ENCODE assay signal across 8 mouse cellular contexts in genomic region chr9:105395218-105395627, GRCm38 (mm10). TPM values are rescaled to one million over a fixed set of nuclear protein-coding genes. Genes with fewer than 3 reads are reported as not detected.
DNase-seq lines count a peak whose midpoint lies in the region; ATAC-seq and TF ChIP-seq lines count a peak whose summit lies in the region.

Aste1 (plus strand) TSS chr9:105395392.
Nek11 (minus strand) TSS chr9:105395524.

- peak; percentile 82 to 89 for DNase-seq in gastrocnemius, adult 8-10 months (ENCODE audit: low spot score in 2 of 2)
- peak; percentile 30 for DNase-seq in hindlimb bud, embryonic 11.5 days (ENCODE audit: extremely low spot score, low read depth, low spot score)
- DNase-seq in left cerebral cortex, adult 8-10 months (ENCODE audit: low spot score in 2 of 2) = peak; percentile 82 to 86
- peak; percentile 94 for DNase-seq in right cerebral cortex, postnatal 10 days (ENCODE audit: low spot score in 2 of 2)
- peak; percentile 93 for DNase-seq in urinary bladder, postnatal 25 days (ENCODE audit: low spot score)

- H3K36me3 ChIP-seq in megakaryocyte, embryonic 14.5 days (replicated peaks; ENCODE audit: low read length) = peaks cover 35% of the 10 kb centered on the region

- no peaks in the 10 kb centered on the region for H3K9me3 ChIP-seq in megakaryocyte, embryonic 14.5 days

- TF ChIP-seq CTCF in cortical plate, adult 2 months (IDR thresholded peaks at IDR 0.05; ENCODE audit: extremely low read depth, insufficient read depth, low read length) = no peak

- peak within 1 kb of the TSS; percentile 58 for H3K4me3 ChIP-seq in cortical plate, adult 2 months (ENCODE audit: insufficient read depth, low read length)
- peak within 1 kb of the TSS; percentile 96 for H3K4me3 ChIP-seq in megakaryocyte, embryonic 14.5 days (replicated peaks)

- peak; percentile 98 for ATAC-seq in activated CD4-positive, CD25-positive, alpha-beta regulatory T cell, adult 4 months

- H3K27me3 ChIP-seq in megakaryocyte, embryonic 14.5 days (replicated peaks) = no peaks in the 10 kb centered on the region

- TF ChIP-seq POLR2A in cortical plate, adult 2 months (IDR thresholded peaks at IDR 0.05; ENCODE audit: extremely low read depth, insufficient read depth, low read length) = peak; percentile 68

- peaks cover 5% of the 10 kb centered on the region; the same call in 1 of the 2 replicates for H3K4me1 ChIP-seq in cortical plate, adult 2 months (ENCODE audit: control insufficient read depth, insufficient read depth, low read length)
- H3K4me1 ChIP-seq in megakaryocyte, embryonic 14.5 days = peaks cover 46% of the 10 kb centered on the region

- no peak within 1 kb of the TSS for H3K27ac ChIP-seq in cortical plate, adult 2 months (ENCODE audit: insufficient read depth, low read length)

RNA-seq across cellular contexts. Expression of gene Aste1, which starts in this region (rescaled TPM):
- polyA plus RNA-seq in activated CD4-positive, CD25-positive, alpha-beta regulatory T cell, adult 4 months (2017; shearing (Covaris generic)) = 10 to 100 TPM; 11.6 to 16.2 TPM
- polyA plus RNA-seq in cortical plate, adult 2 months (2012; rRNA removed) = 7.6 and 8.8 TPM in 2 replicates
- 1 to 10 TPM; 1.4 to 3.1 (median 2.2) TPM for total RNA-seq in gastrocnemius, adult 8-10 months (2022)
- 10 to 100 TPM; 10.0 to 14.2 (median 11.4) TPM for total RNA-seq in left cerebral cortex, adult 8-10 months (2022)
- polyA plus RNA-seq in megakaryocyte, embryonic 14.5 days (2012; ENCODE audit: insufficient read depth, low replicate concordance) = not detected in 2 replicates

RNA-seq across cellular contexts. Expression of gene Nek11, which starts in this region (rescaled TPM):
- polyA plus RNA-seq in activated CD4-positive, CD25-positive, alpha-beta regulatory T cell, adult 4 months (2017; shearing (Covaris generic)) = under 1 TPM in 1 of 2 experiments, not detected in 1; 0.22 TPM
- 1.1 and 1.6 TPM in 2 replicates for polyA plus RNA-seq in cortical plate, adult 2 months (2012; rRNA removed)
- not detected for total RNA-seq in gastrocnemius, adult 8-10 months (2022)
- total RNA-seq in left cerebral cortex, adult 8-10 months (2022) = 1 to 10 TPM in 3 of 4 experiments, under 1 TPM in 1; 0.81 to 2.5 (median 1.8) TPM
- polyA plus RNA-seq in megakaryocyte, embryonic 14.5 days (2012; ENCODE audit: insufficient read depth, low replicate concordance) = 0.10 and 1.7 TPM in 2 replicates

Comparison
In these comparisons a context has a peak if more than half of its experiments do, and no peak if none do; other contexts are left out.
1. DNase-seq: peak in every context shown above with its lines; median percentile 94 in right cerebral cortex, postnatal 10 days; 93 in urinary bladder, postnatal 25 days; 86 in gastrocnemius, adult 8-10 months; 84 in left cerebral cortex, adult 8-10 months; 30 in hindlimb bud, embryonic 11.5 days.